Mouse (Mus musculus) brain, adult 10 weeks (tissue): ENCODE results near the gene Ndufa8. TPM values are rescaled to one million over a fixed set of nuclear protein-coding genes. Genes with fewer than 3 reads are reported as not detected.

Source experiments
- polyA plus RNA-seq: library from polyadenylated mRNA; stranded (reverse); fragments of 350-450 nt; fragmentation: Illumina TruSeq; extraction: RNeasy Lipid Tissue Mini Kit (QIAGEN cat#74804); gene quantifications from one replicate; pipeline ENCODE4 v1.2.3, GENCODE M21; 2015; ENCODE audit warnings: low read depth, low replicate concordance

Gene Ndufa8
- polyA plus RNA-seq: 313 TPM

DNA sequence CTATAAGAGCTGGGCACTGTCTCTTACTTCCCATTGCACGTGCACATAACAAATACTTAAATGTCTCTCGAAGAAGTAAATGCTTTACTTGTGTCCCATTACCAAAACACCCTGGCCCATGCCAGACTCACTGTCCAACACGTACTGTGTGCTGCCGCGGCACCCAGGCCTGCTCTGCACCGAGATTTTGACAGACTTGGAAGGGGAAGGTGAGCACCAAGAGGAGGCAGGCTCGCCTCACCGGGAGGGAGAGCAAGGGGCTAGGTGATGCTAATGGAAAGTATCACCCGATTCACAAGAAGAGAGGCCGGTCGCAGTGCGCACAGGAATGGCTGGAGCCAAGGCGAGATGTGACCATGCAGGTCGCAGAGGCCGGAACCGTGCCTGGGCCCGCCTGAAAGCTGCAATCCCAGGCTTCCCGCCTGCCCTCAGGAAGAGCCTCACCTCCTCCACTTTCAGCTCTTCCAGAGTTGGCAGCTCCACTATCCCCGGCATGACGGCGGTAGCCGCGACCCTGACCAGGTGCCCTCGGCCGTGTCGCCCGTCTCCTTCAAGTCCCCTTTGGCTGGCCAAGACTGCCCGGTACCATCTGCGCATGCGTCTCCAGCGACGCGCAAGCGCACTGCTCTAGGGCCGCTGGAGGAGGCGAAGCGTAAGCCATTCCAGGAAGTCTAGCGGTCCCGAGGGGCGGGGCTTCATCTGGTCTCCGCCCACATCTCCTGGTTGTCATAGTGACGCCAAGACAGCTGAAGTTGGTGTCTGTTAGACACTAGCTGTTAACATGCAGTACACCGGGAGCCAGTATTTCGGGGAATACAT is at the start of gene Ndufa8, which contains the start of gene Morn5:
TSS of gene Ndufa8 (minus strand) at position 659 of the 819 bp plus-strand sequence.
TSS of gene Morn5 (plus strand) at position 711 of the 819 bp plus-strand sequence.

Other genes with a start within 250 kb of the Ndufa8 start
- 32.9 TPM for gene Ttll11, start 69.5 kb downstream of the Ndufa8 start, polyA plus RNA-seq
- gene Morn5, start 52 bp upstream of the Ndufa8 start, polyA plus RNA-seq: 3.0 TPM
- 10.0 TPM for gene Lhx6, start 56.0 kb upstream of the Ndufa8 start, polyA plus RNA-seq
- gene Mrrf, start 87.0 kb upstream of the Ndufa8 start, polyA plus RNA-seq: 19.6 TPM
- 67.4 TPM for gene Rbm18, start 87.4 kb upstream of the Ndufa8 start, polyA plus RNA-seq
- gene Ptgs1, start 181.0 kb upstream of the Ndufa8 start, polyA plus RNA-seq: 12.2 TPM